Mouse (Mus musculus): ENCODE results near the gene Gdi1. TPM values are rescaled to one million over a fixed set of nuclear protein-coding genes. Genes with fewer than 3 reads are reported as not detected.

Gene Gdi1
- 83.9 TPM for polyA plus RNA-seq (2012; fragmentation: generic; extraction: Trizol)

DNA sequence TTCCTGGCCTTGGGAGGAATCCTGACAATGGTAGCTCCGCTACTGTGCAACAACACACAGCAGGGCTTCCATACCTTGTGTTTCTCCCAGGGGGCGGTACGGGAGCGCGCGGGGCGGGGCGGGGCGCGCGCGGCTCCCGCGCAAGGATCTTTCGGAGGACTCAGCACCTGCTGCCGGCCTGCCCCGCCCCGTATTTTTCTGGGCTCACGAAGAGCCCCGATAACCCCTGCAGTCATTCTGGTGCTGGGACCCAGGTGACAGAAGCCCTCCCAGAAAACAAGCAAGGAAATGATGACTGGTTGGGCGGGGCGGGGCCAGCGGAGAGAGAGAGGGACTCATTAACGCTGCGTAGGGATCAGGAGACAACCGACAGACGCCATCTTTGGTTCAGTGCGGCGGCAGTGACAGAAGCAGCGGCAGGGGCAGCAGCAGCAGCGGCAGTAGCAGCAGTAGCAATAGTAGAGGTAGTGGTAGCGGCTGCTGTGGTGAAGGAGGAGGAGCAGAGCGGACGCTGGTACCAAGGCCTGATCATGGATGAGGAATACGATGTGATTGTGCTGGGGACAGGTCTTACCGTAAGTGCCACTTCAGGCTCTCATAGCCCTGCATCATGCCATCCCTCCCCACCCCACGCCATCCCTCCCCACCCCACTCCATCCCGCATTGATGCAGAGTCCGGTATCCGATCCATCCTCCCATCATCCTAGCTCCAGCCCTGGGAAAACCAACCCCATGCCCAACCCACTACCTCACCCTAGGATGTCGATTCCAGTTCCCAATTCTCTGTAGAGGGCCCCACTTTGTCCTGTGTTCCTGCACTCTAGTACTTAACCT, at the start of gene Gdi1:
TSS of gene Gdi1 (plus strand) at position 132 of the 834 bp plus-strand sequence.
- peaks cover 20% of the 10 kb centered on the region for H3K79me2 ChIP-seq (ENCODE audit: control insufficient read depth, insufficient read depth)
- H3K27me3 ChIP-seq (ENCODE audit: control insufficient read depth, insufficient read depth, insufficient read length): no peaks in the 10 kb centered on the region
- TF ChIP-seq USF1 (IDR thresholded peaks at IDR 0.05; ENCODE audit: low read depth) (no peak), MYOD1 (IDR thresholded peaks at IDR 0.05; ENCODE audit: control insufficient read depth in 1 of 3, insufficient read length in 2 of 3, low read depth in 2 of 3) (peak in 1 of 3 experiments; percentile 5), TCF3 (IDR thresholded peaks at IDR 0.05; ENCODE audit: insufficient read length, low read depth) (no peak), POLR2A (IDR thresholded peaks at IDR 0.05; ENCODE audit: insufficient read length, low read depth) (peak; percentile 99), E2F4 (IDR thresholded peaks at IDR 0.05; ENCODE audit: insufficient read depth) (no peak), REST (IDR thresholded peaks at IDR 0.05; ENCODE audit: insufficient read depth, insufficient read length) (peak; percentile 44), POLR2AphosphoS2 (IDR thresholded peaks at IDR 0.05; ENCODE audit: insufficient read length, low read depth) (peak; percentile 92), MYOG (IDR thresholded peaks at IDR 0.05; ENCODE audit: control insufficient read depth in 1 of 3, insufficient read depth in 1 of 3, insufficient read length in 2 of 3, low read depth in 2 of 3) (peak in 2 of 3 experiments; percentile 14 to 18), SRF (IDR thresholded peaks at IDR 0.05; ENCODE audit: control insufficient read depth, insufficient read length, low read depth) (no peak), TCF12 (IDR thresholded peaks at IDR 0.05; ENCODE audit: insufficient read depth, poor library complexity, severe bottlenecking) (no peak), CEBPB (IDR thresholded peaks at IDR 0.05; ENCODE audit: insufficient read depth, poor library complexity, severe bottlenecking) (no peak)
- H3ac ChIP-seq (ENCODE audit: control insufficient read depth, insufficient read length): peak within 1 kb of the TSS; percentile 36
- peaks cover 12% of the 10 kb centered on the region for H3K36me3 ChIP-seq (ENCODE audit: control insufficient read depth, insufficient read depth)
- H3K4me3 ChIP-seq: peak within 1 kb of the TSS; percentile 74
- H3K4me2 ChIP-seq (ENCODE audit: low read depth): peak within 1 kb of the TSS; percentile 51

DNA sequence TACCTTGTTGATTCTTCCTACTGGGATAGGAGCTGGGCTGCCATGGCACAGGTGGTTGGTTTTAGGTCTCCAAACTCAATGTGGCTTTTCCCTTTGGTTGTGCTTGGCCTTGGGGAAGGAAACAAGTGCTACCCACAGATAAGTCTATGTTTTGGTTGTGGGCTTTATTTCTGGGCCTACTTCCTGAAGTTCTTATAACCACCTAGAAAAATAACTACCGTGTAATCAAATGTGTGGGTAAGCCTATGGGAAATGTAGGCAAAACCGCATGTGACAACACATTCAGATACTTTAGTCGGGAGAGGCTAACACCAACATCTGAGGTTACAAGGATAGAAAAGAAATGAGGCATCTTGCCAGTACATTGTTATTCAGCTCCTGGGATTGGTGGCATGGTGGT, 47.1 kb upstream of the Gdi1 start:
- Histone ChIP-seq H3K4me2 (ENCODE audit: low read depth) (no peak overlapping the region), H3K79me2 (ENCODE audit: control insufficient read depth, insufficient read depth) (peaks cover 15% of the 10 kb centered on the region), H3K4me3 (no peak overlapping the region), H3ac (ENCODE audit: control insufficient read depth, insufficient read length) (no peak overlapping the region), H3K36me3 (ENCODE audit: control insufficient read depth, insufficient read depth) (peaks cover 9% of the 10 kb centered on the region), H3K27me3 (ENCODE audit: control insufficient read depth, insufficient read depth, insufficient read length) (no peaks in the 10 kb centered on the region)
- no peak for TF ChIP-seq USF1 (IDR thresholded peaks at IDR 0.05; ENCODE audit: low read depth)

DNA sequence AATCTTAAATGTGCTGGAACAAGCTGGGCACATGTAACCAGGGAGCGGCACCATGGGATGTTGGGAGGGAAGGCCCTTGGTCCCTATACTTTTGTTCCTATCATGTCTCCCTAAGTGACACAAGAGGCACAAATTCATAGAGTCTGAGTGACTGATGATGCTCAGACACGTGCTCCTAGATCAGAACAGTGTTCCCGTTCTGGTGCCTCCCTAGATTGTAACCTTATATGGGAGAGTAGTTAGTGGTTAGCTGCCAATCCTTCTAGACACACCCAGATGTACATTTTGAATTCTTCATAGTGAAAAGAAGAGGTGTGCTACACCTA, 35.1 kb upstream of the Gdi1 start:
- H3K4me2 ChIP-seq (ENCODE audit: low read depth): peak overlapping the region; percentile 71
- peak overlapping the region; percentile 25 for H3ac ChIP-seq (ENCODE audit: control insufficient read depth, insufficient read length)
- H3K4me3 ChIP-seq: peak overlapping the region; percentile 88
- H3K27me3 ChIP-seq (ENCODE audit: control insufficient read depth, insufficient read depth, insufficient read length): no peaks in the 10 kb centered on the region
- no peaks in the 10 kb centered on the region for H3K36me3 ChIP-seq (ENCODE audit: control insufficient read depth, insufficient read depth)
- peaks cover 20% of the 10 kb centered on the region for H3K79me2 ChIP-seq (ENCODE audit: control insufficient read depth, insufficient read depth)
- TF ChIP-seq POLR2AphosphoS2 (IDR thresholded peaks at IDR 0.05; ENCODE audit: insufficient read length, low read depth): no peak
- TF ChIP-seq SRF (IDR thresholded peaks at IDR 0.05; ENCODE audit: control insufficient read depth, insufficient read length, low read depth): peak; percentile 70
- no peak for TF ChIP-seq USF1 (IDR thresholded peaks at IDR 0.05; ENCODE audit: low read depth)
- TF ChIP-seq MYOD1 (IDR thresholded peaks at IDR 0.05; ENCODE audit: control insufficient read depth in 1 of 3, insufficient read length in 2 of 3, low read depth in 2 of 3): no peak

DNA sequence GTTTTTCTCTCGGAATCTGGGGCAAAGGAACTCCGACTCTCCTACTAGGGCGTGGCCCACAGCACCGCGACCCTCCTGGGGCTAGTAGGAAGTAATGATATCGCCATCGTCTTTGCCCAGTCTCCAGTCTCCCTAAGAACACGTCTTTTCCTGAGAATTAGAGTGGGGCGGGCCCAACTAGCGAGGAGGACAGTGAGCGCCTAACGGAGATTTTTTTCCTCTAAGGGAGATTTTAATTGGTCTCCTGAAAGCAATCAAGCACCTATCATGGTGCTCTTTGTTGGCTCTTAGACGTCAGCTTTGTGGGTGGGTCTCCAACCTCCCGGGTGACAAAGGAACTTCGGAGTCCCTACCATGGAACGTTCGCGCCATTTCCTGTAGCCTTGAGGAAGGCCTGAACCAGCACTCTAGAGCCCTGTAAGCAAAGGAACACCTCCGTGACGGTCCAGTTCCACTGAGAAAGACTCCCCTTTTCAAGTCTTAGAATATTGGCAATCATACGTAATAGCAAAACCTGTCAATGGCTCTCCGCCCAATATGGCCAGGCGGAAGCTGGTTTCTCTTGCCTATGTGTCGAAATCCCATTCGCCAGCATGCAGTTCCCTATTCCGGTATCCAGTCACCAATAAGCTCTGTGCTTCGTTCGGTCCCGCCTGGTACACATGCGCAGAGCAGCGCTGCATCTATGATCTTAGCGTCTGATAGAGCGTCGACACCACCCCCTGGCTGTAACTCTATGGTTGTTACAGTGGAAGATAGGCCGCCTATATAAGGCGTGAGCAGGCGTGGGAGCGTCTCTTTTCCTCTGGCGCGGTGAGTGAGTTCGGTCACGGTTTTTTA, 34.5 kb upstream of the Gdi1 start, which contains the start of gene Rpl10:
TSS of gene Rpl10 (plus strand) at position 751 of the 840 bp plus-strand sequence.
- Histone ChIP-seq H3K36me3 (ENCODE audit: control insufficient read depth, insufficient read depth) (no peaks in the 10 kb centered on the region), H3ac (ENCODE audit: control insufficient read depth, insufficient read length) (peak within 1 kb of the TSS; percentile 25), H3K4me3 (peak within 1 kb of the TSS; percentile 88), H3K79me2 (ENCODE audit: control insufficient read depth, insufficient read depth) (peaks cover 20% of the 10 kb centered on the region), H3K27me3 (ENCODE audit: control insufficient read depth, insufficient read depth, insufficient read length) (no peaks in the 10 kb centered on the region), H3K4me2 (ENCODE audit: low read depth) (peak within 1 kb of the TSS; percentile 72)
- no peak for TF ChIP-seq E2F4 (IDR thresholded peaks at IDR 0.05; ENCODE audit: insufficient read depth)
- no peak for TF ChIP-seq MAX (IDR thresholded peaks at IDR 0.05; ENCODE audit: low read depth)
- no peak for TF ChIP-seq MYOD1 (IDR thresholded peaks at IDR 0.05; ENCODE audit: control insufficient read depth in 1 of 3, insufficient read length in 2 of 3, low read depth in 2 of 3)
- peak; percentile 92 for TF ChIP-seq POLR2AphosphoS2 (IDR thresholded peaks at IDR 0.05; ENCODE audit: insufficient read length, low read depth)
- no peak for TF ChIP-seq TCF3 (IDR thresholded peaks at IDR 0.05; ENCODE audit: insufficient read length, low read depth)
- no peak for TF ChIP-seq REST (IDR thresholded peaks at IDR 0.05; ENCODE audit: insufficient read depth, insufficient read length)
- no peak for TF ChIP-seq MYOG (IDR thresholded peaks at IDR 0.05; ENCODE audit: control insufficient read depth in 1 of 3, insufficient read depth in 1 of 3, insufficient read length in 2 of 3, low read depth in 2 of 3)
- TF ChIP-seq USF1 (IDR thresholded peaks at IDR 0.05; ENCODE audit: low read depth): no peak
- TF ChIP-seq TCF12 (IDR thresholded peaks at IDR 0.05; ENCODE audit: insufficient read depth, poor library complexity, severe bottlenecking): no peak
- peak; percentile 97 for TF ChIP-seq SRF (IDR thresholded peaks at IDR 0.05; ENCODE audit: control insufficient read depth, insufficient read length, low read depth)
- peak; percentile 82 for TF ChIP-seq POLR2A (IDR thresholded peaks at IDR 0.05; ENCODE audit: insufficient read length, low read depth)
- no peak for TF ChIP-seq CEBPB (IDR thresholded peaks at IDR 0.05; ENCODE audit: insufficient read depth, poor library complexity, severe bottlenecking)
